Mouse (Mus musculus) kidney, postnatal 0 days (tissue): Measurements from ENCODE around the gene Atp1a3. TPM values are rescaled to one million over a fixed set of nuclear protein-coding genes. Genes with fewer than 3 reads are reported as not detected.
A peak's percentile ranks its signal among the peaks of the same experiment; 100 is the strongest.

ENCODE experiments used
- ATAC-seq: fragments of 200-750 bp; cut with Nextera tagmentation; replicated peaks from 2 replicates; pipeline ENCODE4 v1.8.0; 2017; ENCODE audit warnings: low read depth, moderate number of reproducible peaks, moderate TSS enrichment, moderate library complexity; ENCODE audit not compliant: low FRiP score
- DNase-seq: peaks from one replicate; pipeline ENCODE4 v3.0.0-alpha.2; 2016; ENCODE audit warnings: low spot score
- H3K27ac ChIP-seq: fragments of 300-500 bp; sonication (generic); 2 replicates; pipeline ENCODE4 v1.5.1; 2014; ENCODE audit warnings: mild to moderate bottlenecking
- H3K27me3 ChIP-seq: fragments of 300-500 bp; sonication (generic); 2 replicates; pipeline ENCODE4 v1.6.1; 2014; ENCODE audit warnings: low read length, mixed read lengths; ENCODE audit not compliant: insufficient read depth
- H3K36me3 ChIP-seq: fragments of 300-500 bp; sonication (generic); 2 replicates; pipeline ENCODE4 v1.6.1; 2014; ENCODE audit warnings: low read length, mixed read lengths; ENCODE audit not compliant: insufficient read depth
- H3K4me1 ChIP-seq: fragments of 300-500 bp; sonication (generic); replicated peaks from 2 replicates; pipeline ENCODE4 v1.6.1; 2014; ENCODE audit warnings: antibody characterized with exemption, low read length, mixed read lengths; ENCODE audit not compliant: insufficient read depth
- H3K4me2 ChIP-seq: fragments of 300-500 bp; sonication (generic); 2 replicates; pipeline ENCODE4 v1.6.1; 2014; ENCODE audit warnings: mild to moderate bottlenecking, low read length, moderate library complexity, mixed read lengths
- H3K4me3 ChIP-seq: fragments of 300-500 bp; sonication (generic); replicated peaks from 2 replicates; pipeline ENCODE4 v1.5.1; 2014; ENCODE audit warnings: low read depth, low read length
- H3K9ac ChIP-seq: fragments of 300-500 bp; sonication (generic); 2 replicates; pipeline ENCODE4 v1.6.1; 2014; ENCODE audit warnings: low read depth, low read length
- H3K9me3 ChIP-seq: fragments of 300-500 bp; sonication (generic); replicated peaks from 2 replicates; pipeline ENCODE4 v1.6.1; 2016; ENCODE audit warnings: low read length, inconsistent platforms, mixed read lengths
- CTCF ChIP-seq: IDR thresholded peaks from 2 replicates; pipeline ENCODE4 v1.5.1; 2016; ENCODE audit warnings: antibody characterized with exemption, low read depth, mild to moderate bottlenecking, moderate library complexity
- WGBS: fragments of 180-500 bp; shearing (Covaris S2); extraction: QIAGEN DNeasy Blood & Tissue Kit; methylation state at CpG from one replicate; pipeline ENCODE4 v1.1.7; 2014; 5-methylcytosine and 5-hydroxymethylcytosine counted together
- polyA plus RNA-seq: library from polyadenylated mRNA; unstranded; fragments of >200 nt; fragmentation: Nextera tagmentation; extraction: Ambion mirVana; gene quantifications from 2 replicates; pipeline ENCODE4 v1.2.1, GENCODE M21; 2015

Gene Atp1a3
- polyA plus RNA-seq, 1 experiment from 2014 or later: 0.36 TPM

- no peaks in the 10 kb centered on the region for H3K4me1 ChIP-seq
- no peak for DNase-seq
- H3K36me3 ChIP-seq: no peaks in the 10 kb centered on the region
- no peak overlapping the region for H3K9ac ChIP-seq
- ATAC-seq: no peak
- no peaks in the 10 kb centered on the region for H3K9me3 ChIP-seq
- 77% methylated on average over 7 of the region's 7 CpGs for WGBS
- H3K4me2 ChIP-seq: no peak overlapping the region
- no peak overlapping the region for H3K27ac ChIP-seq
- TF ChIP-seq CTCF: no peak
- no peaks in the 10 kb centered on the region for H3K27me3 ChIP-seq
- no peak overlapping the region for H3K4me3 ChIP-seq
These were observed 25.3 kb downstream of the Atp1a3 start for GRCm38 (mm10) chr7:24980439-24980838.

- Histone ChIP-seq H3K9me3 (no peaks in the 10 kb centered on the region), H3K9ac (no peak overlapping the region), H3K4me1 (no peaks in the 10 kb centered on the region), H3K4me3 (no peak overlapping the region), H3K27me3 (no peaks in the 10 kb centered on the region), H3K36me3 (no peaks in the 10 kb centered on the region), H3K4me2 (no peak overlapping the region), H3K27ac (no peak overlapping the region)
- no peak for TF ChIP-seq CTCF
- ATAC-seq (no peak), DNase-seq (no peak)
- 91% methylated on average over 7 of the region's 7 CpGs for WGBS
These were observed 27.0 kb downstream of the Atp1a3 start for GRCm38 (mm10) chr7:24978781-24979180.

GRCm38 (mm10) chr7:24974893-24975595, 30.7 kb downstream of the Atp1a3 start:
- Histone ChIP-seq H3K36me3 (no peaks in the 10 kb centered on the region), H3K27me3 (no peaks in the 10 kb centered on the region), H3K9ac (no peak overlapping the region), H3K4me1 (no peaks in the 10 kb centered on the region; the same call in 1 of the 2 replicates), H3K4me3 (no peak overlapping the region), H3K27ac (no peak overlapping the region), H3K9me3 (no peaks in the 10 kb centered on the region), H3K4me2 (no peak overlapping the region)
- WGBS: 29% methylated on average over 9 of the region's 9 CpGs
- DNase-seq (peak; percentile 76), ATAC-seq (no peak)
- peak; percentile 79 for TF ChIP-seq CTCF

GRCm38 (mm10) chr7:24973902-24974301, 31.9 kb downstream of the Atp1a3 start:
- Histone ChIP-seq H3K36me3 (no peaks in the 10 kb centered on the region), H3K27ac (no peak overlapping the region), H3K4me1 (no peaks in the 10 kb centered on the region; the same call in 1 of the 2 replicates), H3K27me3 (no peaks in the 10 kb centered on the region), H3K4me2 (no peak overlapping the region), H3K4me3 (no peak overlapping the region), H3K9me3 (no peaks in the 10 kb centered on the region), H3K9ac (no peak overlapping the region)
- TF ChIP-seq CTCF: no peak
- 50% methylated on average over 5 of the region's 5 CpGs for WGBS
- ATAC-seq (no peak), DNase-seq (no peak)

GRCm38 (mm10) chr7:24973208-24973607, 32.5 kb downstream of the Atp1a3 start:
- H3K4me2 ChIP-seq: no peak overlapping the region

GRCm38 (mm10) chr7:24971972-24972893, 33.5 kb downstream of the Atp1a3 start, which contains the start of gene Rabac1:
Gene Rabac1 (minus strand): TSS chr7:24972754.
- Histone ChIP-seq H3K9me3 (no peaks in the 10 kb centered on the region), H3K36me3 (no peaks in the 10 kb centered on the region), H3K4me3 (peak within 1 kb of the TSS; percentile 91), H3K4me1 (no peaks in the 10 kb centered on the region; the same call in 1 of the 2 replicates), H3K9ac (peak within 1 kb of the TSS; percentile 79), H3K27ac (peak within 1 kb of the TSS; percentile 86), H3K4me2 (peak within 1 kb of the TSS; percentile 79), H3K27me3 (no peaks in the 10 kb centered on the region)
- peak; percentile 91 for ATAC-seq
- DNase-seq: peak; percentile 98
- under 1% methylated on average over 45 of the region's 45 CpGs for WGBS
- TF ChIP-seq CTCF: peak; percentile 65

More at GRCm38 (mm10) chr7:24973208-24973607, 32.5 kb downstream of the Atp1a3 start:
- no peak overlapping the region for H3K4me3 ChIP-seq
- no peak for TF ChIP-seq CTCF
- no peak for DNase-seq
- H3K27me3 ChIP-seq: no peaks in the 10 kb centered on the region
- no peaks in the 10 kb centered on the region for H3K9me3 ChIP-seq
- no peaks in the 10 kb centered on the region; the same call in 1 of the 2 replicates for H3K4me1 ChIP-seq
- H3K9ac ChIP-seq: no peak overlapping the region
- H3K36me3 ChIP-seq: no peaks in the 10 kb centered on the region
- 74% methylated on average over 4 of the region's 4 CpGs for WGBS
- ATAC-seq: no peak
- H3K27ac ChIP-seq: no peak overlapping the region
